Comparison of ENCODE assay signal across 8 mouse cellular contexts in genomic region chrX:50611765-50612591, GRCm38 (mm10).
DNase-seq lines count a peak whose midpoint lies in the region; ATAC-seq lines count a peak whose summit lies in the region.

No protein-coding gene starts in this region.

- no peaks in the 10 kb centered on the region for H3K27me3 ChIP-seq in heart, embryonic 13.5 days (replicated peaks)
- H3K27me3 ChIP-seq in limb, embryonic 11.5 days (ENCODE audit: control insufficient read depth, insufficient read depth, low read length) = no peaks in the 10 kb centered on the region
- no peaks in the 10 kb centered on the region for H3K27me3 ChIP-seq in midbrain, embryonic 13.5 days
- H3K27me3 ChIP-seq in stomach, embryonic 15.5 days (replicated peaks) = no peaks in the 10 kb centered on the region

- H3K36me3 ChIP-seq in heart, embryonic 13.5 days = peaks cover 38% of the 10 kb centered on the region
- H3K36me3 ChIP-seq in limb, embryonic 11.5 days (ENCODE audit: control insufficient read depth, insufficient read depth, low read length) = no peaks in the 10 kb centered on the region
- H3K36me3 ChIP-seq in midbrain, embryonic 13.5 days = peaks cover 11% of the 10 kb centered on the region; the same call in 1 of the 2 replicates
- no peaks in the 10 kb centered on the region for H3K36me3 ChIP-seq in stomach, embryonic 15.5 days

- ATAC-seq in heart, embryonic 13.5 days (ENCODE audit: extremely low read depth, insufficient number of reproducible peaks, low FRiP score, low TSS enrichment) = no peak
- 0 out of 2 replicates have a peak, but pooled peaks have one; percentile 51 for ATAC-seq in limb, embryonic 11.5 days (ENCODE audit: insufficient number of reproducible peaks, low FRiP score, low TSS enrichment, low read depth)
- ATAC-seq in midbrain, embryonic 13.5 days = peak; percentile 74
- peak; percentile 47; the same call in 1 of the 2 replicates for ATAC-seq in stomach, embryonic 15.5 days (ENCODE audit: insufficient read depth, low FRiP score, low read depth)

- no peaks in the 10 kb centered on the region for H3K4me1 ChIP-seq in heart, embryonic 13.5 days
- H3K4me1 ChIP-seq in limb, embryonic 11.5 days (ENCODE audit: control insufficient read depth, insufficient read depth, low read length) = no peaks in the 10 kb centered on the region
- H3K4me1 ChIP-seq in midbrain, embryonic 13.5 days (replicated peaks) = no peaks in the 10 kb centered on the region
- no peaks in the 10 kb centered on the region for H3K4me1 ChIP-seq in stomach, embryonic 15.5 days

- DNase-seq in adrenal gland, adult 2 months = peak; percentile 75
- DNase-seq in adrenal gland, postnatal 4 days (ENCODE audit: low spot score in 2 of 2) = no peak
- peak; percentile 5 to 74 for DNase-seq in thymus, postnatal 10 days (ENCODE audit: low spot score in 2 of 2)
- no peak for DNase-seq in thymus, postnatal 4 days
- DNase-seq in limb, embryonic 11.5 days (ENCODE audit: low spot score) = peak; percentile 67

- H3K9ac ChIP-seq in heart, embryonic 13.5 days = no peak overlapping the region
- H3K9ac ChIP-seq in limb, embryonic 11.5 days (ENCODE audit: low read length) = peak overlapping the region; percentile 23; the same call in 1 of the 2 replicates
- no peak overlapping the region for H3K9ac ChIP-seq in midbrain, embryonic 13.5 days (replicated peaks)
- no peak overlapping the region for H3K9ac ChIP-seq in stomach, embryonic 15.5 days

- H3K4me2 ChIP-seq in heart, embryonic 13.5 days = peak overlapping the region; percentile 49
- H3K4me2 ChIP-seq in limb, embryonic 11.5 days (ENCODE audit: low read depth, severe bottlenecking) = no peak overlapping the region
- peak overlapping the region; percentile 26 for H3K4me2 ChIP-seq in midbrain, embryonic 13.5 days (replicated peaks)
- H3K4me2 ChIP-seq in stomach, embryonic 15.5 days = peak overlapping the region; percentile 33; the same call in 1 of the 2 replicates

- 64% methylated on average over 9 of the region's 9 CpGs for WGBS in heart, embryonic 13.5 days
- 67% methylated on average over 9 of the region's 9 CpGs for WGBS in limb, embryonic 11.5 days
- WGBS in midbrain, embryonic 13.5 days = 70% methylated on average over 9 of the region's 9 CpGs
- 64% methylated on average over 9 of the region's 9 CpGs for WGBS in stomach, embryonic 15.5 days

- H3K9me3 ChIP-seq in heart, embryonic 13.5 days = no peaks in the 10 kb centered on the region
- H3K9me3 ChIP-seq in limb, embryonic 11.5 days (ENCODE audit: control insufficient read depth, low read length) = no peaks in the 10 kb centered on the region
- H3K9me3 ChIP-seq in midbrain, embryonic 13.5 days = no peaks in the 10 kb centered on the region
- no peaks in the 10 kb centered on the region for H3K9me3 ChIP-seq in stomach, embryonic 15.5 days

- H3K27ac ChIP-seq in heart, embryonic 13.5 days (replicated peaks) = 0 out of 2 replicates have a peak overlapping the region, but pooled peaks have one; percentile 53
- H3K27ac ChIP-seq in limb, embryonic 11.5 days (replicated peaks; ENCODE audit: low read depth, low read length) = no peak overlapping the region
- H3K27ac ChIP-seq in midbrain, embryonic 13.5 days = peak overlapping the region; percentile 64; the same call in 1 of the 2 replicates
- 0 out of 2 replicates have a peak overlapping the region, but pooled peaks have one; percentile 21 for H3K27ac ChIP-seq in stomach, embryonic 15.5 days

- H3K4me3 ChIP-seq in heart, embryonic 13.5 days = peak overlapping the region; percentile 40
- H3K4me3 ChIP-seq in limb, embryonic 11.5 days (ENCODE audit: low read depth, low read length) = no peak overlapping the region
- H3K4me3 ChIP-seq in midbrain, embryonic 13.5 days (replicated peaks) = peak overlapping the region; percentile 27
- peak overlapping the region; percentile 32 for H3K4me3 ChIP-seq in stomach, embryonic 15.5 days (replicated peaks)

Comparison
In these comparisons a context has a peak if more than half of its experiments do, and no peak if none do; other contexts are left out.
1. DNase-seq: peak in adrenal gland, adult 2 months (single experiment), thymus, postnatal 10 days (2 of 2) and limb, embryonic 11.5 days (single experiment); none in adrenal gland, postnatal 4 days (0 of 2) and thymus, postnatal 4 days (single experiment).